Mouse (Mus musculus) urinary bladder, adult 18-20 months (tissue): ENCODE results near the gene Tfcp2.

Source experiments
- DNase-seq, 2 experiments: peaks; one replicate each; pipeline ENCODE4 v3.0.0; 2022; ENCODE audit warnings: low spot score in 2 of 2, mixed read lengths in 2 of 2

The Tfcp2 gene

GRCm38 (mm10) chr15:100485576-100485975 lies 66.2 kb downstream of the Tfcp2 start:
- DNase-seq = peak in 1 of 2 experiments; percentile 32

GRCm38 (mm10) chr15:100478925-100479324 lies 72.9 kb downstream of the Tfcp2 start:
- DNase-seq = no peak

GRCm38 (mm10) chr15:100478351-100478750 lies 73.5 kb downstream of the Tfcp2 start:
- no peak for DNase-seq

GRCm38 (mm10) chr15:100473926-100474503 lies 77.8 kb downstream of the Tfcp2 start:
- no peak for DNase-seq

- no peak for DNase-seq
Observed at GRCm38 (mm10) chr15:100470037-100470436, 81.8 kb downstream of the Tfcp2 start.

- DNase-seq = no peak
Observed at GRCm38 (mm10) chr15:100469189-100469545, 82.6 kb downstream of the Tfcp2 start.

GRCm38 (mm10) chr15:100468295-100469188 lies 83.3 kb downstream of the Tfcp2 start, which contains the start of gene Letmd1:
Gene Letmd1 (plus strand): TSS chr15:100469023.
- peak; percentile 73 to 79 for DNase-seq

- DNase-seq = no peak
Observed at GRCm38 (mm10) chr15:100467738-100468137, 84.1 kb downstream of the Tfcp2 start.

GRCm38 (mm10) chr15:100465432-100465831 lies 86.4 kb downstream of the Tfcp2 start:
- DNase-seq = no peak

- DNase-seq = peak in 1 of 2 experiments; percentile 45
Observed at GRCm38 (mm10) chr15:100463712-100464111, 88.1 kb downstream of the Tfcp2 start.

- no peak for DNase-seq
Observed at GRCm38 (mm10) chr15:100462086-100462485, 89.7 kb downstream of the Tfcp2 start.

- DNase-seq = no peak
Observed at GRCm38 (mm10) chr15:100461646-100462045, 90.2 kb downstream of the Tfcp2 start.

- no peak for DNase-seq
Observed at GRCm38 (mm10) chr15:100460942-100461341, 90.9 kb downstream of the Tfcp2 start.

- DNase-seq = peak in 1 of 2 experiments; percentile 23
Observed at GRCm38 (mm10) chr15:100458055-100458454, 93.8 kb downstream of the Tfcp2 start.

- peak in 1 of 2 experiments; percentile 28 for DNase-seq
Observed at GRCm38 (mm10) chr15:100457340-100457739, 94.5 kb downstream of the Tfcp2 start.

GRCm38 (mm10) chr15:100456356-100456991 lies 95.3 kb downstream of the Tfcp2 start:
- DNase-seq = no peak

GRCm38 (mm10) chr15:100452486-100452885 lies 99.3 kb downstream of the Tfcp2 start:
- no peak for DNase-seq

- peak in 1 of 2 experiments; percentile 12 for DNase-seq
Observed at GRCm38 (mm10) chr15:100451245-100451644, 100.6 kb downstream of the Tfcp2 start.

GRCm38 (mm10) chr15:100449495-100449894 lies 102.3 kb downstream of the Tfcp2 start:
- DNase-seq = no peak

GRCm38 (mm10) chr15:100448572-100448971 lies 103.2 kb downstream of the Tfcp2 start:
- no peak for DNase-seq
